Mouse (Mus musculus) brown adipose tissue, adult 24 weeks (tissue): Measurements from ENCODE around the gene Cpt1b. TPM values are rescaled to one million over a fixed set of nuclear protein-coding genes. Genes with fewer than 3 reads are reported as not detected.
"Not testable (repeated sequence)": the region's sequence is repeated elsewhere in the genome, so short reads cannot be mapped to it uniquely, and the experiment has no call there.

Source experiments
- H3K27ac ChIP-seq: fragments of 200-500 bp; replicated peaks from 2 replicates; pipeline ENCODE4 v1.5.1; 2012; ENCODE audit warnings: low read depth, mild to moderate bottlenecking, low read length
- H3K4me1 ChIP-seq: fragments of 200-500 bp; 2 replicates; pipeline ENCODE4 v1.6.1; 2012; ENCODE audit warnings: low read length, mixed read lengths; ENCODE audit not compliant: control insufficient read depth, insufficient read depth, insufficient read length
- H3K4me3 ChIP-seq: fragments of 200-500 bp; 2 replicates; pipeline ENCODE4 v1.5.1; 2012; ENCODE audit warnings: low read depth, mild to moderate bottlenecking, low read length, moderate library complexity; ENCODE audit not compliant: insufficient read depth
- polyA plus RNA-seq: library from polyadenylated mRNA; stranded (reverse); fragments of >200 nt; gene quantifications from 2 replicates; pipeline ENCODE4 v1.2.4, GENCODE M21; 2012; ENCODE audit not compliant: missing spikeins, insufficient read depth, insufficient read length

Gene Cpt1b
- polyA plus RNA-seq, 1 experiment: 455 TPM

- Histone ChIP-seq H3K27ac (no peak overlapping the region), H3K4me3 (no peak overlapping the region), H3K4me1 (0 out of 2 replicates have a peak, but pooled peaks cover 3% of the 10 kb centered on the region)
Observed at GRCm38 (mm10) chr15:89454857-89455256, 29.2 kb upstream of the Cpt1b start.

DNA sequence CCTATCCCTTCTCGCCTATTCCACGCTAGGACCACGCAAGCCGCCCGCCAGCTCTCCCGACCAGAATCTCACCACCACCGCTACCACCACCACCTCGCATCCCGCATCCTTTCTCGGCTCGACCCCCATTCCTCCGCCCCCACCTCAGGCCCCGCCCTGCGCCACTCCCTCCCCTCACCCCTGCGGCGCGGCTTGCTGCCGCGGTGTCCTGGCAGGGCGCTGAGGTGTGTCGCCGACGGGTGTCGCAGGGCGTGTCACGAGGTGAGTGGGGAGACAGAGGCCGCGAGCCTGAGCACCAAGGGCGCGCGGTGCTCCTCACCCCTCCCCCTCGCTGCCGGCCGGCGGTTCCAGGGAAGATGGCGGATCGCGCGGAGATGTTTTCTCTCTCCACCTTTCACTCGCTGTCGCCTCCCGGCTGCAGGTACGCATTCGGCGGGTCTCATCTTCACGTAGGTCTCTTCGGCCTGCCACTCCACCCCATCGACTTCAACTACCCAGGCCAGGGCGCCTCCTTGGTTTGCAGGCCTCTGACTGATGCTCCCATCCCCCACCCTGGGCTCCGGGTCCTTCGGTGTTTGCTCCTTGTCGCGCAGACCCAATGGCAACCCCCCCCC is 28.3 kb upstream of the Cpt1b start, which contains the start of gene Mapk8ip2:
Gene Mapk8ip2 (plus strand): TSS at position 49 of the 614 bp plus-strand sequence.
- Histone ChIP-seq H3K4me1 (0 out of 2 replicates have a peak, but pooled peaks cover 3% of the 10 kb centered on the region), H3K4me3 (peak within 1 kb of the TSS; percentile 45), H3K27ac (no peak within 1 kb of the TSS)

DNA sequence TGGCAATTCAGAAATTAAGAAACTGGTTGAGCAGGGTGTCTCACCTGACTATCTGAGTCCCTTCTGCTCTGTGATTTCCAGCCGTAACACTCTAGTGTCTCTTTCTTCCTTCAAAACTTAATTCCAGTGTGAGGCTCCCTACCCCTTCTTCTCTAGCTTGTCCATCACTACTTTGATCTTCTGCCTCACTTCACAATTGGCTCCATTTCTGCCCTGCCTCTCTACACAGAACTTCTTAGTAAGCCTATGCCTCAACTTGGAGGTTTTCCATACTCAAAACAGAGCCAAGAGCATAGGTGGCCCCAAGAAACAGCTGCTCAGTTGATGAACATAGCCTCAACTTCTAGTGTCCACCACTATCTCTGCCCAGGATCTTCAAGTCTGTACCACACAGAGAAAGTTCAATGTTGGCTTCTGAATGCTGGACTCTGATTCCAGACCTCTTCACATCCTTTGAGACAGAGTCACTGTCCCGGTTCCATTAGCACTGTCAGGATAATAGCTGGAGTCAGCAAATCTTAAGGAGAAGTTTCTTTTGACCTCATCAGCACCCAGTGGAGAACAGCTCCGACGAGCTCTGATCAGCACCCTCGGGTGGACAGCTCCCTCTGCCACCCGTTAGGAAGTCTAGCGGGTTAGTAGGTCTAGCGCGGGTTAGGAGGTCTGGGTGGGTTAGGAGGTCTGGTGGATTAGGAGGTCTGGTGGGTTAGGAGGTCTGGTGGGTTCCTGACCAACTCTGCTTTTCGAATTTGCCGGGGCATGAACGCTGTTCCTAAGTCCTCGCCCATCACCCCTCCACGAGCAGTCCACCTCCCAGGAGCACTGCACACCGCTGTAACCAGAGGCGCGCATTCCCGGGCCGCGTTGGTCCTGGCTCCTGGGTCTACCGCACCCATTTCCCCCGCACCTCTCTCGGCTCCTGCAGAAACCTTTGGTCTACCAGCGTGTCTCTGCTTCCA is 27.5 kb upstream of the Cpt1b start:
- H3K4me3 ChIP-seq: no peak overlapping the region
- no peak overlapping the region for H3K27ac ChIP-seq
- H3K4me1 ChIP-seq: 0 out of 2 replicates have a peak, but pooled peaks cover 3% of the 10 kb centered on the region

GRCm38 (mm10) chr15:89442486-89443070 is 16.9 kb upstream of the Cpt1b start:
- no peak overlapping the region for H3K4me3 ChIP-seq
- no peak overlapping the region for H3K27ac ChIP-seq
- no peaks in the 10 kb centered on the region for H3K4me1 ChIP-seq

DNA sequence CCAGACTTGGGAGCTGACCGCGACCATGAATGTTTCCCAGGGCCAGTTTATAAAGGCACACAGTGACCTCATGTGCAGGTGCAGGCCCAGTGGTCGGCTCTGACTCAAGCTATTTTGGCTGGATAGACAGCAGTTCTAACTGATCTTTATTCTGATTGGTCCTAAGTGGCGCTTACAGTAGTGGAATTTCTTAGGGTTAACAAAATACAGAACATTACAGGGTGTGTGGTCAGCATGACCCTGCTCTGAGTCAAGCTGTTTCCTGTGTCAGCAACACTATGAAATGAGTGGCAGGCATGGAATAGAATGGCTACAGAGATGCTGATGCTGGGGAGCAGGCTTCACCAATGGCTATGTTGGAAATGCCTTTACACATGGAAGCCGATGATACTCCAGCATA is 10.2 kb upstream of the Cpt1b start:
- no peak overlapping the region for H3K4me3 ChIP-seq
- no peak overlapping the region for H3K27ac ChIP-seq
- peaks cover 5% of the 10 kb centered on the region; the same call in 1 of the 2 replicates for H3K4me1 ChIP-seq

GRCm38 (mm10) chr15:89434136-89434535 is 8.5 kb upstream of the Cpt1b start:
- H3K4me3 ChIP-seq: no peak overlapping the region
- H3K27ac ChIP-seq: no peak overlapping the region
- H3K4me1 ChIP-seq: peaks cover 5% of the 10 kb centered on the region; the same call in 1 of the 2 replicates

GRCm38 (mm10) chr15:89432946-89433345 is 7.3 kb upstream of the Cpt1b start:
- Histone ChIP-seq H3K27ac (peak overlapping the region; percentile 64), H3K4me1 (peaks cover 5% of the 10 kb centered on the region; the same call in 1 of the 2 replicates), H3K4me3 (no peak overlapping the region)

GRCm38 (mm10) chr15:89431806-89432205 is 6.1 kb upstream of the Cpt1b start:
- peak overlapping the region; percentile 92 for H3K27ac ChIP-seq

DNA sequence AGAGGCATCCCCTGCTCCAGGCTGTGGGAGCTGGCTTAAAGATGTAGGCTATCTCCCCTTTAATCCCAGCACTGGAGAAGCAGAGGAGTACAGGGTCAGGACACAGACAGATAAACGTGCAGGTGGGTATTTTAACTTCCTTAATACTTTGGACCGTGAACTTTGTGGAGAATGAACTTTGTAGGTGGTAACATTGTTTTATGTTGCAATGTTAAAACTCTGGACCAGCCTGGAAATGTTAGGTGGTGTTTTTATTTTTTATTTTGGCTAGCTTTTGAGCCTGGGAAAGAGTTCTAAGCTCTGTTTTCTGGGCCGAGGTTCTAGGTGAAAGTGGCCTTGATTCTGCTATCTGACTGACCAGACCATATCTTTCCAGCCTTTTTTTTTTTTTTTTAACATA is 5.6 kb upstream of the Cpt1b start:
- peaks cover 5% of the 10 kb centered on the region; the same call in 1 of the 2 replicates for H3K4me1 ChIP-seq
- peak overlapping the region; percentile 13 for H3K4me3 ChIP-seq
- peak overlapping the region; percentile 92 for H3K27ac ChIP-seq

More at GRCm38 (mm10) chr15:89431806-89432205, 6.1 kb upstream of the Cpt1b start:
- Histone ChIP-seq H3K4me3 (no peak overlapping the region), H3K4me1 (peaks cover 5% of the 10 kb centered on the region; the same call in 1 of the 2 replicates)

DNA sequence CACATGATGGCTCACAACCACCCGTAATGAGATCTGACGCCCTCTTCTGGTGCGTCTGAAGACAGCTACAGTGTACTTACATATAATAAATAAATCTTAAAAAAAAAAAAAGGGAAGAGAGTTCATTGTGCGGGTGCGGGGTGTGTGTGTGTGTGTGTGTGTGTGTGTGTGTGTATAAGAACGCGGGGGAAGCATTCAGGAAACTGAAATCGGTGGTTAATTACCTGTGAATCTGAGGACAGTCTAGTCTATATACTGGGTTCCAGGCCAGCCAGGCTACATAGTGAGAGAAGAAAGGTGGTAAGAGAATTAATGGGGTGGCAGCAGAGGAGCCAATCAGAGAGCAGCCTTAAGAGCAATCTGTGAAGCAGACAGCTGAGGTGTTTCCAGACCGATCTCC is 5.1 kb upstream of the Cpt1b start:
- Histone ChIP-seq H3K4me3 (peak overlapping the region; percentile 13), H3K27ac (peak overlapping the region; percentile 99)
- H3K4me1 ChIP-seq: not testable (repeated sequence)

DNA sequence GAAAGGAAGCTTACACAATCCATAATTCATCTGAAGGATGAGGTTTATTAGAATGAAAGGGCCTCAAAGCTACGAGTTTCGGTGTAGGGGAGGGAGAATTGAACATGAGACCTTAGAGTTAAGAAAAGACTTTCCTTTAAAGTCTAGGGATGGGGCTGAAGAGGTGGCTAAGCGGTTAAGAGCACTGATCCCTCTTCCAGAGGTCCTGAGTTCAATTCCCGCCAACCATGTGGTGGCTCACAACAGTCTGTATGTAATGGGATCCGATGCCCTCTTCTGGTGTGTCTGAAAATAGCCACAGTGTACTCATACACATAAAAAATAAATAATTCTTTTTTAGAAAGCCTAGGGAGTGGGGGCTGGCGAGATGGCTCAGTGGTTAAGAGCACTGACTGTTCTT is 4.7 kb upstream of the Cpt1b start:
- H3K4me1 ChIP-seq: peaks cover 5% of the 10 kb centered on the region; the same call in 1 of the 2 replicates
- peak overlapping the region; percentile 99 for H3K27ac ChIP-seq
- H3K4me3 ChIP-seq: peak overlapping the region; percentile 91

GRCm38 (mm10) chr15:89429352-89430221 is 3.9 kb upstream of the Cpt1b start, which contains the start of the genes C730034F03Rik, Gm44502 and Chkb:
TSS of gene C730034F03Rik (plus strand) at chr15:89429589.
TSS of gene Gm44502 (minus strand) at chr15:89429696.
TSS of gene Chkb (minus strand) at chr15:89429908.
- peak within 1 kb of the TSS; percentile 99 for H3K27ac ChIP-seq
- peak within 1 kb of the TSS; percentile 91 for H3K4me3 ChIP-seq
- H3K4me1 ChIP-seq: peaks cover 5% of the 10 kb centered on the region; the same call in 1 of the 2 replicates

DNA sequence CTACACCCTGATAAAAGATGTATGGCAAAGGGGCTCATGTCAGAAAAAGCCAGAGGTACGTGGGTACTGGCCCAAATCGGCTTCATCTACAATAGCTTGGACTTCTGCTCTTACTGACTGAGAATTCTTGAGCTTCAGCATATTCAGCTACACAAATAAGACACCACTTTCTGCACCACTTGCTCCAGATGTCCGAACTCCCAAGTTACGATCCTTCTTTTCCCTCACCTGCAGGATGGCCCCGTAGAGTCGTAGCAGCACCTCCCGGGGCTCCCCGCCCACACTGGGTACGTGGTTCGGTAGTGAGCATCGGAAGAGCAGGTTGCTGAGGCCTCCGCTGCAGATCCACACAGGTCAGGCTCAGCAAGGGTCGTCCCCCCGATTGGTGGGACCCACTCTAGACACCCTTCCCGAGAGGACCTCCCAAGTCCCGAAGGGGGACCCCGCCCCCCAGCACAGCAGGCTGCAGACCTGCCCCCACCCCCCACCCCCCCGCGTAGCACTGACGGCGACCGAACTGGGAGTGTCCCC is 3.2 kb upstream of the Cpt1b start:
- Histone ChIP-seq H3K4me3 (peak overlapping the region; percentile 91), H3K4me1 (peaks cover 5% of the 10 kb centered on the region; the same call in 1 of the 2 replicates), H3K27ac (peak overlapping the region; percentile 98)
